Mouse (Mus musculus) stomach, postnatal 0 days (tissue): Measurements from ENCODE around the gene Zfp219. TPM values are rescaled to one million over a fixed set of nuclear protein-coding genes. Genes with fewer than 3 reads are reported as not detected.

Experiments used
- ATAC-seq: fragments of 200-750 bp; cut with Nextera tagmentation; 2 replicates; pipeline ENCODE4 v1.8.0; 2017; ENCODE audit not compliant: low FRiP score, low TSS enrichment
- DNase-seq: peaks from one replicate; pipeline ENCODE4 v3.0.0-alpha.2; 2016; ENCODE audit warnings: low spot score
- H3K27ac ChIP-seq: fragments of 300-500 bp; sonication (generic); replicated peaks from 2 replicates; pipeline ENCODE4 v1.5.1; 2014; ENCODE audit warnings: mild to moderate bottlenecking, control low read depth
- H3K27me3 ChIP-seq: fragments of 300-500 bp; sonication (generic); 2 replicates; pipeline ENCODE4 v1.6.1; 2014; ENCODE audit warnings: low read length; ENCODE audit not compliant: control insufficient read depth, insufficient read depth
- H3K36me3 ChIP-seq: fragments of 300-500 bp; sonication (generic); 2 replicates; pipeline ENCODE4 v1.6.1; 2014; ENCODE audit warnings: low read length, mixed read lengths; ENCODE audit not compliant: control insufficient read depth, insufficient read depth
- H3K4me1 ChIP-seq: fragments of 300-500 bp; sonication (generic); replicated peaks from 2 replicates; pipeline ENCODE4 v1.6.1; 2014; ENCODE audit warnings: antibody characterized with exemption; ENCODE audit not compliant: control insufficient read depth, insufficient read depth
- H3K4me2 ChIP-seq: fragments of 300-500 bp; sonication (generic); replicated peaks from 2 replicates; pipeline ENCODE4 v1.6.1; 2014; ENCODE audit warnings: low read depth, mild to moderate bottlenecking, control low read depth, moderate library complexity
- H3K4me3 ChIP-seq: fragments of 300-500 bp; sonication (generic); 2 replicates; pipeline ENCODE4 v1.5.1; 2014; ENCODE audit warnings: low read depth, low read length, control low read depth
- H3K9ac ChIP-seq: fragments of 300-500 bp; sonication (generic); 2 replicates; pipeline ENCODE4 v1.6.1; 2014; ENCODE audit warnings: mild to moderate bottlenecking, low read length, control low read depth, mixed read lengths
- H3K9me3 ChIP-seq: fragments of 300-500 bp; sonication (generic); 2 replicates; pipeline ENCODE4 v1.6.1; 2016; ENCODE audit warnings: low read length; ENCODE audit not compliant: control insufficient read depth
- CTCF ChIP-seq: IDR thresholded peaks from 2 replicates; pipeline ENCODE4 v1.5.1; 2016; ENCODE audit warnings: antibody characterized with exemption, low read depth, mild to moderate bottlenecking, moderate library complexity
- EP300 ChIP-seq: optimal IDR thresholded peaks from 2 replicates; pipeline ENCODE3; 2016; ENCODE audit warnings: antibody characterized with exemption
- WGBS: fragments of 180-500 bp; shearing (Covaris S2); extraction: QIAGEN DNeasy Blood & Tissue Kit; methylation state at CpG from one replicate; pipeline ENCODE4 v1.1.7; 2014; 5-methylcytosine and 5-hydroxymethylcytosine counted together
- polyA plus RNA-seq: library from polyadenylated mRNA; unstranded; fragments of >200 nt; fragmentation: Nextera tagmentation; extraction: Ambion mirVana; gene quantifications from 2 replicates; pipeline ENCODE4 v1.2.1, GENCODE M21; 2015

The Zfp219 gene
- polyA plus RNA-seq, 1 experiment from 2014 or later = 18.1 TPM

GRCm38 (mm10) chr14:51983855-51984246 is 36.7 kb downstream of the Zfp219 start:
- H3K4me3 ChIP-seq = peak overlapping the region; percentile 73
- H3K9me3 ChIP-seq = no peaks in the 10 kb centered on the region
- peaks cover 2% of the 10 kb centered on the region; the same call in 1 of the 2 replicates for H3K4me1 ChIP-seq
- H3K27me3 ChIP-seq = no peaks in the 10 kb centered on the region
- ATAC-seq = no peak
- TF ChIP-seq CTCF (no peak), EP300 (no peak)
- H3K36me3 ChIP-seq = no peaks in the 10 kb centered on the region
- no peak overlapping the region for H3K27ac ChIP-seq
- H3K9ac ChIP-seq = peak overlapping the region; percentile 82; the same call in 1 of the 2 replicates
- H3K4me2 ChIP-seq = peak overlapping the region; percentile 92
- WGBS = 41% methylated on average over 10 of the region's 10 CpGs
- DNase-seq = no peak

GRCm38 (mm10) chr14:51983251-51983650 is 37.3 kb downstream of the Zfp219 start:
- Histone ChIP-seq H3K27me3 (no peaks in the 10 kb centered on the region), H3K4me2 (no peak overlapping the region), H3K4me3 (no peak overlapping the region), H3K9me3 (no peaks in the 10 kb centered on the region), H3K27ac (no peak overlapping the region), H3K9ac (no peak overlapping the region), H3K4me1 (peaks cover 2% of the 10 kb centered on the region; the same call in 1 of the 2 replicates), H3K36me3 (no peaks in the 10 kb centered on the region)
- no peak for TF ChIP-seq EP300
- TF ChIP-seq CTCF = peak; percentile 38
- WGBS = 64% methylated on average over 4 of the region's 4 CpGs
- ATAC-seq = no peak
- no peak for DNase-seq

- DNase-seq (no peak), ATAC-seq (no peak)
- Histone ChIP-seq H3K4me2 (no peak overlapping the region), H3K27me3 (no peaks in the 10 kb centered on the region), H3K9ac (no peak overlapping the region), H3K4me3 (no peak overlapping the region), H3K4me1 (no peaks in the 10 kb centered on the region), H3K27ac (no peak overlapping the region), H3K9me3 (no peaks in the 10 kb centered on the region), H3K36me3 (no peaks in the 10 kb centered on the region)
- WGBS = 91% methylated on average over 3 of the region's 3 CpGs
- TF ChIP-seq EP300 (no peak), CTCF (no peak)
Measured at GRCm38 (mm10) chr14:51979252-51979651, 41.3 kb downstream of the Zfp219 start.

GRCm38 (mm10) chr14:51967400-51967799 is 53.1 kb downstream of the Zfp219 start:
- H3K4me2 ChIP-seq = no peak overlapping the region
- TF ChIP-seq CTCF (no peak), EP300 (no peak)
- 50% methylated on average over 3 of the region's 3 CpGs for WGBS
- H3K27me3 ChIP-seq = no peaks in the 10 kb centered on the region
- H3K27ac ChIP-seq = no peak overlapping the region
- H3K9me3 ChIP-seq = no peaks in the 10 kb centered on the region
- no peaks in the 10 kb centered on the region for H3K36me3 ChIP-seq
- H3K4me3 ChIP-seq = no peak overlapping the region
- DNase-seq = no peak
- no peaks in the 10 kb centered on the region for H3K4me1 ChIP-seq
- no peak overlapping the region for H3K9ac ChIP-seq
- ATAC-seq = no peak

GRCm38 (mm10) chr14:51960316-51960715 is 60.2 kb downstream of the Zfp219 start:
- 78% methylated on average over 2 of the region's 2 CpGs for whole genome bisulfite sequencing

More at GRCm38 (mm10) chr14:51960316-51960715, 60.2 kb downstream of the Zfp219 start:
- Histone ChIP-seq H3K4me3 (no peak overlapping the region), H3K27me3 (no peaks in the 10 kb centered on the region), H3K36me3 (no peaks in the 10 kb centered on the region), H3K4me1 (no peaks in the 10 kb centered on the region), H3K9ac (no peak overlapping the region), H3K4me2 (no peak overlapping the region), H3K27ac (no peak overlapping the region), H3K9me3 (no peaks in the 10 kb centered on the region)
- ATAC-seq = peak; percentile 65; the same call in 1 of the 2 replicates
- DNase-seq = peak; percentile 24
- no peak for TF ChIP-seq CTCF
- no peak for TF ChIP-seq EP300

Other genes starting within 250 kb of the Zfp219 start
- not detected in 2 replicates for gene Ang4, start 247.1 kb downstream of the Zfp219 start, polyA plus RNA-seq
- gene AY358078, start 220.7 kb downstream of the Zfp219 start, polyA plus RNA-seq = not detected in 2 replicates
- gene Ear6, start 167.0 kb downstream of the Zfp219 start, polyA plus RNA-seq = not detected in 2 replicates
- 22.7 and 24.0 TPM in 2 replicates for gene Mettl17, start 135.9 kb downstream of the Zfp219 start, polyA plus RNA-seq
- 1.1 and 1.4 TPM in 2 replicates for gene Slc39a2, start 127.8 kb downstream of the Zfp219 start, polyA plus RNA-seq
- gene Ndrg2, start 106.6 kb downstream of the Zfp219 start, polyA plus RNA-seq = 71.6 and 79.4 TPM in 2 replicates
- gene Tppp2, start 102.3 kb downstream of the Zfp219 start, polyA plus RNA-seq = not detected in 2 replicates
- gene Rnase13, start 98.0 kb downstream of the Zfp219 start, polyA plus RNA-seq = 0.07 TPM in 1 of 2 replicates, not detected in the other
- 32.9 and 36.4 TPM in 2 replicates for gene Arhgef40, start 36.0 kb downstream of the Zfp219 start, polyA plus RNA-seq
- 4.6 and 4.9 TPM in 2 replicates for gene Tmem253, start 5.1 kb downstream of the Zfp219 start, polyA plus RNA-seq
- gene Olfr221, start 21.7 kb upstream of the Zfp219 start, polyA plus RNA-seq = not detected in 2 replicates
- 162 and 167 TPM in 2 replicates for gene Hnrnpc, start 83.3 kb upstream of the Zfp219 start, polyA plus RNA-seq
- 29.4 and 29.8 TPM in 2 replicates for gene Rpgrip1, start 90.0 kb upstream of the Zfp219 start, polyA plus RNA-seq
- 15.2 and 20.0 TPM in 2 replicates for gene Supt16, start 176.7 kb upstream of the Zfp219 start, polyA plus RNA-seq
- 12.6 and 14.2 TPM in 2 replicates for gene Chd8, start 237.0 kb upstream of the Zfp219 start, polyA plus RNA-seq